Mouse (Mus musculus): ENCODE data around the gene Gm26602. TPM values are rescaled to one million over a fixed set of nuclear protein-coding genes. Genes with fewer than 3 reads are reported as not detected.
A peak's percentile ranks its signal among the peaks of the same experiment; 100 is the strongest.

Gene Gm26602
- total RNA-seq (2018; cell fraction: chromatin; rRNA removed) = not detected
- total RNA-seq (2018; cell fraction: cytosol; rRNA removed) = not detected
- total RNA-seq (2018; cell fraction: nucleus; rRNA removed) = not detected
- 5.7 TPM in 1 of 3 replicates, not detected in the others for polyA plus RNA-seq (2018)

DNA sequence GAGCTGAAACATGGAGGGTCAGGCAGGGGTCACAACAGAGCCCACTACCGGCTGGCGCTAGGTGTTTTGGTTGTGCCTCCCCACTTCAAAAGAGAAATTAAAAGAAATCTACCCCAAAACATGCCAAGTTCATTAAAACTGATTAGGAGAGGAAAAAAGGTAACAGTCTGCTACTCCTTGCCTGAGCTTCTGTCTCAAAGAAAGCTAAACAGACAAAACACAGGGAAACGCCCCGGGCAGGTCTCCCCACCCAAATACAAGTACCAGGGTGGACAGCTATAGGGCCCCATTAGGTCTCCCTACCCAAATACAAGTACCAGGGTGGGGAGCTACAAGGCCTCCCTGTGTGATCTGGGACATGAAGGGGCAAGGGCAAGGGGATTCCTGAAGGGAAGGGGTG, at the start of gene Gm26602:
TSS of gene Gm26602 (plus strand) at position 301 of the 400 bp plus-strand sequence.
- H3K79me2 ChIP-seq (ENCODE audit: inconsistent target) = peaks cover 10% of the 10 kb centered on the region; the same call in 1 of the 2 replicates
- 92% methylated on average over 4 of the region's 4 CpGs for WGBS (ENCODE audit: missing documents)
- H3K27ac ChIP-seq = no peak within 1 kb of the TSS
- peaks cover 11% of the 10 kb centered on the region; the same call in 1 of the 2 replicates for H3K36me3 ChIP-seq (ENCODE audit: inconsistent target)
- H3K4me3 ChIP-seq (ENCODE audit: inconsistent target) = no peak within 1 kb of the TSS

DNA sequence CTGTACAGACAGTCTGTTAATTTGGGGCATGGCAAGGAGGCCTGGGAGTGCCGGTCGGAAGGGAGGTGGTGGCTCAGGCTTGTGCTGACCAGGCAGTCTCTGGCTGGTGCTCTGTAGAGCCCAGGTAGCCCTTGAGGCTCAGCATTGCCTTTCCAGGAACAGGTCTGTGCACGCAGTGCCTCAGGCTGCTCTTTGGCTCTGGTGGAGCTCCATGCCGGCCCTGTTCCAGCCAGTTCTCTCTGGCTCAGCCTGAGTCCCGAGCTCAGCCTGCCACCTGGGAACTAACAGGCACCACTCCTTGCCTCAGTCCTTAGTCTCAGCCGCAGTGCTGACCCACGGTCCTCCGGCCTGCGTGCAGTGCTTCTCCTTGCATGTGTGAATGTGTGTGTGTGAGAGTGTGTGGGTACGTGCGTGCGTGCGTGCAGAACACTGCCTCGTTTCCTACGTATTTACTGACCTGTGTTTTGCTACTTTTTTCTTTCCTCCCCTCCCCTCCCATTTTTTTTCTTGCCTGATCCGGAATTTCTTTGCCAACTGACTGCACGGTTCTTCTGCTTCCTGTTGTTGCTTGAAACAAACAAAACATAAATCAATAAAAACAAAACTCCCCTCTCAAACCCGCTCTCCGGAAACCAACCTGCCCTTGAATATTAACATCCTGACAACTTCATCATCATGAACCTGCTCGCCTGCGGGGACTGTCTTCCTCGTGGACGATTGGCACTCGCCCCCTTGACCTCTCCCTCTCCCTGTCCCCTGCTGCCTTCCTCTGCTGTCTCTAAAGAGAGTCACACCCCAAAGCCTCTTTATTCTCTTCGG, 49.2 kb upstream of the Gm26602 start:
- Histone ChIP-seq H3K79me2 (ENCODE audit: inconsistent target) (peaks cover 57% of the 10 kb centered on the region), H3K4me3 (ENCODE audit: inconsistent target) (no peak overlapping the region), H3K36me3 (ENCODE audit: inconsistent target) (peaks cover 52% of the 10 kb centered on the region), H3K27ac (no peak overlapping the region)
- 92% methylated on average over 23 of the region's 25 CpGs for WGBS (ENCODE audit: missing documents)

DNA sequence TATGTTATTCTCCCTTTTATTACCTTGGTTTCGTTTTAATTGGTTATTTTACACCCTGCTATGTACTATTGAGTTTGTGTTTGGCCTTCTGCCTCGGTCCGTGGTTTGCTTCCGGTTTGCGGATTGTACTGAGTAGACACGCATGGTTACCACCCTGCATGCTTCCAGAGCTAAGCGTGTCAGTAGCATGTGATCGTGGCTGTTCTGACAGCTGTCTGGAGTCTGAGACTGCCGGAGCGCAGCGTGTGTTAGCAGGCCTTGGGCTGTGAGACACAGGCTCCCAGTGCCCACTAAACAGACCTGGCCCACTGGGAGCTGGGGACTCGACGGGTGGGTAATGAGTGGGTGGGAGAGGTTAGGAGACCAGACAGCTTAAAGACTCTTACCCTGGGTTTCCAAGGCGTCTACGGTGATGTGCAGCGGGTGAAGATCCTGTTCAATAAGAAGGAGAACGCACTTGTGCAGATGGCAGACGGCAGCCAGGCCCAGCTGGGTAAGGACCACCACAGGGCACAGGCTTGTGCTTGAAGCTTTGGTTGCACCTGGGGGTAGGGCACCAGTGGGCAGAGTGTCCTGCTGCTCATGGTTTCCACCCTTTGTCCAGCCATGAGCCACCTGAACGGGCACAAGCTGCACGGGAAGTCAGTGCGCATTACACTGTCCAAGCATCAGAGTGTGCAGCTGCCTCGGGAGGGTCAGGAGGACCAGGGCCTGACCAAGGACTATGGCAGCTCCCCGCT, 48.4 kb upstream of the Gm26602 start:
- Histone ChIP-seq H3K27ac (no peak overlapping the region), H3K36me3 (ENCODE audit: inconsistent target) (peaks cover 52% of the 10 kb centered on the region), H3K4me3 (ENCODE audit: inconsistent target) (no peak overlapping the region), H3K79me2 (ENCODE audit: inconsistent target) (peaks cover 49% of the 10 kb centered on the region)
- WGBS (ENCODE audit: missing documents) = 90% methylated on average over 23 of the region's 23 CpGs

DNA sequence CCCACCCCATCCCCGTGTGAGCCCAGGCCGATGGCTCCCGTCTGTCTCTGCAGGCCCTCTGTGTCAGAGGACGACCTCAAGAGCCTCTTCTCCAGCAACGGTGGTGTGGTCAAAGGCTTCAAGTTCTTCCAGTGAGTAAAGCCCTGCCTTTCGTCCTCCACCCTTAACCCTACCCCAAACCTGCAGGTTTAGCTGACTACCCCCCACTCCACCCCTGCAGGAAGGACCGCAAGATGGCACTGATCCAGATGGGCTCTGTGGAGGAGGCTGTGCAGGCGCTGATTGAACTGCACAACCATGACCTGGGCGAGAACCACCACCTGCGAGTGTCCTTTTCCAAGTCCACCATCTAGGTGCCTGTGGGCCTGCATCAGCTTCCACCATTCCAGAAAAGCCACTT, 47.7 kb upstream of the Gm26602 start:
- peaks cover 42% of the 10 kb centered on the region for H3K79me2 ChIP-seq (ENCODE audit: inconsistent target)
- H3K4me3 ChIP-seq (ENCODE audit: inconsistent target) = no peak overlapping the region
- whole genome bisulfite sequencing (ENCODE audit: missing documents) = 88% methylated on average over 9 of the region's 10 CpGs
- peaks cover 52% of the 10 kb centered on the region for H3K36me3 ChIP-seq (ENCODE audit: inconsistent target)
- no peak overlapping the region for H3K27ac ChIP-seq

DNA sequence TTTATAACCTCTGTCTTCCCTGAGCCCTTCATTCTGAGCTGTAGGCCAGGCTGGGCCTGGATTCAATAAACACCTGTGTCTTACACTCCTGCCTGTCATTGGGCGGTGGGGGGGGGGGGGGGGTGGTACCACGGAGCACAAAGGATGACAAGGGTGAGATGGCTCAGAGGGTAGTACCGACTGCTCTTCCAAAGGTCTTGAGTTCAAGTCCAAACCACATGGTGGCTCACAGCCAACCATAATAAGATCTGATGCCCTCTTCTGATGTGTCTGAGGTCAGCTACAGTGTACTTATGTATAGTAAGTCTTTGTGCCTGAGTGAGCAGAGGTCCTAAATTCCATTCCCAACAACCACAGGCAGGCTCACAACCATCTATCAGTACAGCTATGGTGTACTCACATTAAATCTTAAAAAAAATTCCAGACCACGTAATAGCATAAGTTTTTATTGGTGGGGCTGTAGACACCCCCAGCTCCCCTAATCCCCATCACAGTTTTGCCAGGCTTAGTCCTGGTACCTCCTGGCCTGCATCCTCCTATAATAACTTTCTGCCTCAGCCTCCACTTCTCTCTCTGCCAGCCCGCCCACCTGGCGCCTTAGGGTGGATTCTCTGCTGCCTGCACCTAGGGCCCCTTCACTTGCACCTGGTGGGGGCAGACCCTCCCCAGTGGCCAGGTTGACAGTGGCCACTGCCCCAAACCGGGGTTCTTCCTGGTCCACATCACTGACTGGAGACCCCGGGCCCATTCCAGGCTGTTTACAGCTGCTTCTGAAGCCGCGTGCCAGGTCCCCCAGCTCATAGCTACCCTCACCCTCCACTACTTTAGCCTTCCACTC, 46.1 kb upstream of the Gm26602 start:
- WGBS (ENCODE audit: missing documents) = 69% methylated on average over 10 of the region's 10 CpGs
- H3K4me3 ChIP-seq (ENCODE audit: inconsistent target) = no peak overlapping the region

DNA sequence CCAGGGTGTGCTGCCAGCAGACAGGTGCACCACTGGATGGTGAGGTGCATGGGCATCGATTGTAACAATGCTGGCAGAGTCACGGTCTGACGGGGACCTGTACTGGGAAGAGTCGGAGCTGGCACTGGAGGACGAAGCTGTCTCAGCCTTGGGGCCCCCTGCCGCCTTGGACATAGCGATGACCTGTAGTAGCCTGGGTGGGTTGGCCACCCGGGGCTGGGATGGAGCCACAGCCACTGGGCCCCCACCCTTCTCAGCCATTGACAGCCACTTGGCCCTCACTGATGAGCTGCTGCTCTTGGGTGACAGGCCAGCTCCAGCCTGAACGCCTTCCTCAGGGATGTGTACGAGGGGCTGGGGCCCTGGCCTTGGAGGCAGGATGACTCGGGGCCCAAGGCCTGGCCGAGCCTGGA, 45.5 kb upstream of the Gm26602 start:
- H3K79me2 ChIP-seq (ENCODE audit: inconsistent target) = peaks cover 19% of the 10 kb centered on the region
- H3K36me3 ChIP-seq (ENCODE audit: inconsistent target) = peaks cover 36% of the 10 kb centered on the region
- no peak overlapping the region for H3K4me3 ChIP-seq (ENCODE audit: inconsistent target)
- WGBS (ENCODE audit: missing documents) = 76% methylated on average over 12 of the region's 12 CpGs
- H3K27ac ChIP-seq = no peak overlapping the region

More for the DNA sequence above, 46.1 kb upstream of the Gm26602 start:
- Histone ChIP-seq H3K79me2 (ENCODE audit: inconsistent target) (peaks cover 25% of the 10 kb centered on the region), H3K27ac (no peak overlapping the region), H3K36me3 (ENCODE audit: inconsistent target) (peaks cover 42% of the 10 kb centered on the region)

DNA sequence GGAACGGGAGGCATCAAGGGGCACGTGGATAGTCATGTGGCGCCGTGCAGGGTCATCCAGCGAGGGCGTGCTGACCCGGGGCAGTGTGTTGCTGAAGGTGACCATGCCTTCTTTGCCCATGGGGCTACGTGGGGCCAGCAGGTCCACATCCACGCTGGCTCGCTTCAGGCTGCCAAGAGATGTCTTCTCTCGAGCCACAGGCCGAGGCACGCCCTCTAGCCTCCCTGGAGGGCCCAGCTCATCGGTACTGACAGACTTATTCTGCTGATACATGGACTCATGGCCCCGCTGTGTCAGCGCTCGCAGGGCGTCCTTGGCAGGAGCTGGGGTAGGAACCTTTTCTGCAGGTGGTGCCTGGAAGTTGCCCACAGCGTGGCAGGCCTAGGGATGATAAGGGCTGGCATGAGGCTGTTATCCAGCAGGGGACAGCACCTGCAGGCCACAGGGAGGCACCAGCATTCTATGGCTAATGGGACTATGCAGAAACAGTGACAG, 44.8 kb upstream of the Gm26602 start:
- Histone ChIP-seq H3K27ac (no peak overlapping the region), H3K36me3 (ENCODE audit: inconsistent target) (peaks cover 29% of the 10 kb centered on the region), H3K4me3 (ENCODE audit: inconsistent target) (no peak overlapping the region), H3K79me2 (ENCODE audit: inconsistent target) (peaks cover 12% of the 10 kb centered on the region)
- 85% methylated on average over 19 of the region's 19 CpGs for WGBS (ENCODE audit: missing documents)

DNA sequence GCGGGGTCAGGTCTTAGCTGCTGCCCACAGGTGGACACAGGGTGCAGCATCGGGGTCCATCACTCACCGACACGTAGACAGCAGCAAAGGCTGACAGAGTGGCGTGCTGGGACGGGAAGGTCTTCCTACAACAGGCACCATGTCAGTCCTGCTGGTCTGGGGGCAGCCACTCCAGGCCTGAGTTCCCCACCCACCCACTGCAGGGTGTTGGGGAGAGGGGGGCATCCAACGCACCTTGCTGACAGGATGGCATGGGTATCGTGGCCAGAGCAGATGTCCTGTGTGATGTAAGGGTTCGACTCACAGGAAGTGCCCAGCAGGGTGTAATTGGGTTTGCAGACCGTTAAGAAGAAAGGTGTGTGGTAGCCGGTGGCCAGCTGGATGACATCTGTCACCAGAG, 44.1 kb upstream of the Gm26602 start:
- Histone ChIP-seq H3K4me3 (ENCODE audit: inconsistent target) (no peak overlapping the region), H3K79me2 (ENCODE audit: inconsistent target) (peaks cover 5% of the 10 kb centered on the region), H3K36me3 (ENCODE audit: inconsistent target) (peaks cover 22% of the 10 kb centered on the region), H3K27ac (no peak overlapping the region)
- WGBS (ENCODE audit: missing documents) = 76% methylated on average over 11 of the region's 11 CpGs

DNA sequence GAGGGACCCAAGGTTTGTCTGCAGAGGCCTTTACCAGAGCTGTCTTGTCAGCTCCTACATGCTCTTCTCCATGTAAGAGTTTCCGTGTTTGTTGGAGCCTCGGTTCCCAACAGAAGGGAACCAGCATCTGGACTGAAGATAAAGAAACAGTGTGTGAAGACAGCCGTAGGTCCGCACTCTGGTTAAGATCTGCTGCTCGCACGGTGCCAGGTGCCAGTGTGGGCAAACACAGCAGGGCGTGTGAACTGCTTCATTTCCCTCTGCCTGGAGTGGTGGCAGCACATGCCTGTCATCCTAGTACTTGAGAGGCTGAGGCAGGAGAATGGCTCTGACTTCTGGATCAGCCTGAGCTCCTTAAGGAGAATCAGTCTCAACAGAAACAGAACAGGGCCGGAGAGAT, 38.8 kb upstream of the Gm26602 start:
- no peaks in the 10 kb centered on the region for H3K79me2 ChIP-seq (ENCODE audit: inconsistent target)
- H3K27ac ChIP-seq = no peak overlapping the region
- H3K4me3 ChIP-seq (ENCODE audit: inconsistent target) = no peak overlapping the region
- WGBS (ENCODE audit: missing documents) = 87% methylated on average over 8 of the region's 8 CpGs
- H3K36me3 ChIP-seq (ENCODE audit: inconsistent target) = no peaks in the 10 kb centered on the region

DNA sequence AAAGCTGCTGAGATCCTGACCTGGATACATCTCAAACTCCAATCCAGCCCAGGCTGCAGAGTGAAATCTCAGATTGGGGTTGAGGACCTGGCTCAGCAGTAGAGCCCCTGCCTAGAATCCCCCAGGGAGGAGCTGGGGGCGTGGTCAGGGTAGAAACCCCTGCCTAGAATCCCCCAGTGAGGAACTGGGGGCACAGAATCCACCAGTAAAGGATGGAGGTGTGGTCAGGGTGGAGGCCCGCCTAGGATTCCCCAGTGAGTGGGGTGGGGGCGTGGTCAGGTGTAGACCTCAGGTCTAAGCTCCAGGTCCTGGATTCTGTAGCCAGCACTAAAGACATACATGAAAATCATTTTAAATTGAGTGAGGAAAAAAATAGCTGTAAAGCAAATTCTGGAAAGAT, 37.8 kb upstream of the Gm26602 start:
- WGBS (ENCODE audit: missing documents) = 58% methylated on average over 3 of the region's 3 CpGs
- Histone ChIP-seq H3K79me2 (ENCODE audit: inconsistent target) (no peaks in the 10 kb centered on the region), H3K4me3 (ENCODE audit: inconsistent target) (no peak overlapping the region), H3K27ac (no peak overlapping the region), H3K36me3 (ENCODE audit: inconsistent target) (no peaks in the 10 kb centered on the region)

DNA sequence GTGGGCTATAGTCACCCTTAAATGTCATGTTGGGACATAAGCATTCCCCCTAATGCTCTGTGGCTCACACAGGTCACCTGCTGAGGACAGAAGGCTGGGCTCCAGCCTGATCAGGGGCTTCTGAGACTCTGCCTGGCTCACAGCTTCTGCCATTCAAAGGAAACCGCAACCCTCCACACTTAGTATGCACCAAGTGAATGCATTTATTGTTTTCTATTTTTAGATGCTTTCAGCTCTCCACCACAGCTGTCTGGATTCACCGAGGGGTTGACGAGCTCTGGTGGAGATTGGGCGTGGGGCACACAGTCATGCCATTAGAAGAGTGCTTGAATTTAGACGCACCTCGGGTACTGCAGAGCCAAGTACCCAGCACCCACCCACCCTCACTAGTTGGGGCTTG, 37.3 kb upstream of the Gm26602 start:
- Histone ChIP-seq H3K27ac (no peak overlapping the region), H3K4me3 (ENCODE audit: inconsistent target) (no peak overlapping the region)
- WGBS (ENCODE audit: missing documents) = 23% methylated on average over 6 of the region's 6 CpGs

GRCm38 (mm10) chr10:79873715-79874289, 36.9 kb upstream of the Gm26602 start:
- Histone ChIP-seq H3K4me3 (ENCODE audit: inconsistent target) (no peak overlapping the region; the same call in 1 of the 2 replicates), H3K27ac (no peak overlapping the region), H3K79me2 (ENCODE audit: inconsistent target) (no peaks in the 10 kb centered on the region), H3K36me3 (ENCODE audit: inconsistent target) (no peaks in the 10 kb centered on the region)
- 6% methylated on average over 26 of the region's 26 CpGs for WGBS (ENCODE audit: missing documents)

More for the DNA sequence above, 37.3 kb upstream of the Gm26602 start:
- no peaks in the 10 kb centered on the region for H3K36me3 ChIP-seq (ENCODE audit: inconsistent target)
- H3K79me2 ChIP-seq (ENCODE audit: inconsistent target) = no peaks in the 10 kb centered on the region

- 2% methylated on average over 56 of the region's 57 CpGs for WGBS (ENCODE audit: missing documents)
- peak within 1 kb of the TSS; percentile 5; the same call in 1 of the 2 replicates for H3K4me3 ChIP-seq (ENCODE audit: inconsistent target)
- H3K27ac ChIP-seq = no peak within 1 kb of the TSS
- H3K79me2 ChIP-seq (ENCODE audit: inconsistent target) = no peaks in the 10 kb centered on the region
- H3K36me3 ChIP-seq (ENCODE audit: inconsistent target) = no peaks in the 10 kb centered on the region
Measured at GRCm38 (mm10) chr10:79874290-79874862, 36.3 kb upstream of the Gm26602 start, which contains the start of the genes Prtn3 and Plppr3. TSS of gene Prtn3 (plus strand) at chr10:79874476. TSS of gene Plppr3 (minus strand) at chr10:79874634.
